Mouse (Mus musculus) bone marrow macrophage, adult 2 months (primary cell): ENCODE results near the gene Mllt3. TPM values are rescaled to one million over a fixed set of nuclear protein-coding genes. Genes with fewer than 3 reads are reported as not detected.
"Not testable (repeated sequence)": the region's sequence is repeated elsewhere in the genome, so short reads cannot be mapped to it uniquely, and the experiment has no call there.

Experiments
- H3K27ac ChIP-seq: 2 replicates; pipeline ENCODE4 v1.5.1; 2012; ENCODE audit warnings: low read depth, low read length; ENCODE audit not compliant: insufficient read depth
- H3K4me1 ChIP-seq: 2 replicates; pipeline ENCODE4 v1.6.1; 2012; ENCODE audit warnings: low read length; ENCODE audit not compliant: control insufficient read depth, insufficient read depth
- H3K4me3 ChIP-seq: 2 replicates; pipeline ENCODE4 v1.5.1; 2012; ENCODE audit warnings: mild to moderate bottlenecking, low read length, moderate library complexity; ENCODE audit not compliant: insufficient read depth
- CTCF ChIP-seq: IDR thresholded peaks from 2 replicates; pipeline ENCODE4 v1.5.1; 2012; ENCODE audit warnings: low read depth, mild to moderate bottlenecking, low read length, moderate library complexity
- POLR2A ChIP-seq: IDR thresholded peaks from 2 replicates; pipeline ENCODE4 v1.6.1; 2012; ENCODE audit warnings: mild to moderate bottlenecking, low read depth, low read length, borderline replicate concordance
- polyA plus RNA-seq: library from polyadenylated mRNA; stranded (reverse); fragments of >200 nt; gene quantifications from 2 replicates; pipeline ENCODE4 v1.2.4, GENCODE M21; 2012; ENCODE audit not compliant: missing spikeins, insufficient read depth, insufficient read length

Gene Mllt3
- polyA plus RNA-seq, 1 experiment = 10.4 TPM

DNA sequence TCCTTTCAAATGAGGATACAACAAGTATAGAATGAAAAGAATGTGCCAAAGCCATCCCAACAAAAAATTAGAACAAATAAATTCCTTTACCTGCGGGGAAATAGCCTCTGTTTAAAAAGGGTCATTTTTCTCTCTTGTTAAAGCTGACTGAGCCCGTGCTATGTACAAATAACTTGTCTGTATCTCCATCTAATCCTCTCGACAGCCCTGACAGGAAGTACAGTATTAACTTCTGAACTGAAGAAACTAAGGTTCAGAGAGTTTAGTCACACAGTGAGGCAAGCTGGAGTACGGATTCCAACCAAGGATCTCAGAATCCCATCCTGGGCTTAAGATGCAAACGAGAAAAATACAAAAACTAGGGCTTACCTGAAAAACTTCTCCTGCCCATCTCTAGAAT is 50.6 kb downstream of the Mllt3 start:
- no peak overlapping the region for H3K4me3 ChIP-seq
- TF ChIP-seq POLR2A (no peak), CTCF (no peak)

DNA sequence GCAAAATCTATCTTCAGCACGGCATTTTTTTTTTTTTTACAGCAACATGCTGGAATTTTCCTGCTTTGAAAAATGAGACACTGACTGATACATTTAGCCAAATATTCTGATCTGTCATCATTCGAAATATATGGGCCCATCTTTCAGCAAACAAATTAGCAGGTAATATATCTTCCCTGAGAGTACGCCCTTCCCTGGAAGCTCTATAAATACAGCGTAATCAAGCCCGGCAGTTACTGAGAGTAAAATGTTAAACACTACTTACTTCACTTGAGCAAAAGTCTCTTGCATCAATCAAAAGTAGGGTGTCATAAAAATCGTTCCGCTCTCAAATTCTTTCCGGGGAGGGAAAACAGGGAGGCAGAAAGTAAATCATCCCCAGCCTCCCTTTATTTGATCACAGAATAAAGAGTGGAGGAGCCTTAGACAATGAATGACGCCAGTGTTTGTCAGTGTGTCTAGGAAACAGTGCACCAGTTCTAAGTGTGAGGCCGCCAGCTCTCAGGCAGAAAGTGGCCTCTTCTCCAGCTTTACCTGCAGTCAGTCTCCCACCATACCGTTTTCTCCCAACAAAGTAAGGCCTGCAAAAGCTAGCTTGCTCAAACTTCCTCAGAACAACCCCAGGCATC is 55.2 kb downstream of the Mllt3 start:
- H3K27ac ChIP-seq = no peak overlapping the region
- TF ChIP-seq CTCF (no peak), POLR2A (no peak)
- H3K4me1 ChIP-seq = no peaks in the 10 kb centered on the region
- H3K4me3 ChIP-seq = no peak overlapping the region

More for the DNA sequence above, 50.6 kb downstream of the Mllt3 start:
- Histone ChIP-seq H3K27ac (no peak overlapping the region), H3K4me1 (peaks cover 4% of the 10 kb centered on the region; the same call in 1 of the 2 replicates)

DNA sequence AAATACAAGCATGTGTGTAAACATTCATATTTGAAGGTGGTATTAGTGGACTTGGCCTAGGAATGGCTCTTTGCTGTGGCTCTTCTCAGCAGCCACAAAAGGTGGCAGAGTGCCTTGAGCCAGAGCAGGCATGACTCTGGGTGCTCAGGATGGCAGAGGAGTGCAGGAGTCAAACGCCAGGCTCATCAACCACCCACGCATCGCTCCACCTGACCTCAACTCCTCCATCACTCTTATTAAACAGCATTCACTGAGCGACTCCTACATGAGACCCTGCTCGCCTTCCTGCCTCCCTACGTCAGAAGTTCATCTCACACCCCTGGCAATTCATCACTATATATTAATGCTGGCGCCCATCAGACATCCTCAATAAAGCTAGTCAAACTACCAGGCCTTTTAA is 67.3 kb downstream of the Mllt3 start:
- H3K4me3 ChIP-seq = no peak overlapping the region
- H3K4me1 ChIP-seq = peaks cover 5% of the 10 kb centered on the region
- no peak overlapping the region for H3K27ac ChIP-seq
- TF ChIP-seq POLR2A (no peak), CTCF (no peak)

DNA sequence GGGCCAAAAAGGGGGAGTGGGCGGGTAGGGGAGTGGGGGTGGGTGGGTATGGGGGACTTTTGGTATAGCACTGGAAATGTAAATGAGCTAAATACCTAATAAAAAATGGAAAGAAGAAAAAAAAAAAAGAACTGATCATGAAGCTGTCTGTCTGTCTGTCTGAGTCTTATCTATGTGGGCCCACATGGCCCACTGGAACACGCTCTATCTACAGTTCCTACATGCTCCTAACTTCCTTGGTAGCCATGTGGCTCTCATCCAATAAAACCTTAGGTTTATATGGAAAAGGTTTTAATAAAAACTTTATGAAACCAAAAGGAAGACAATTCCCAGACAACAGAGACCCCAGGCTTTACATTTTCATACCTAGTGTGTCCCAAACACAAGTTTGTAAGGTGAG is 68.3 kb downstream of the Mllt3 start:
- not testable (repeated sequence) for H3K27ac ChIP-seq, H3K4me3 ChIP-seq, H3K4me1 ChIP-seq

DNA sequence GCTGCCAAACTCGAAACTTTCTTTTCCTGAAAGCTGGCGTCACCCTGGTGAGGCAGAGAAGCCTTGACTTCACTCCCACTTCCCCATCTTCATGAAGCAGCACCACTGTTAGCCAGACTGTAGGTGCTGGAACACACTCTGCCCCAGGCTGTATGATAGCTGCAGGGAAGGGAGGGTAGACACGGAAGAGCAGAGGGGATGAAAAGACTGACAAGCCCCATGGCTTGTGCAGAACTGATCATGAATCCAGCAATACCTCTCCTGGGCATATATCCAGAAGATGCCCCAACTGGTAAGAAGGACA is 69.4 kb downstream of the Mllt3 start:
- Histone ChIP-seq H3K4me3 (no peak overlapping the region), H3K4me1 (peaks cover 5% of the 10 kb centered on the region), H3K27ac (no peak overlapping the region)
- TF ChIP-seq POLR2A (no peak), CTCF (no peak)

DNA sequence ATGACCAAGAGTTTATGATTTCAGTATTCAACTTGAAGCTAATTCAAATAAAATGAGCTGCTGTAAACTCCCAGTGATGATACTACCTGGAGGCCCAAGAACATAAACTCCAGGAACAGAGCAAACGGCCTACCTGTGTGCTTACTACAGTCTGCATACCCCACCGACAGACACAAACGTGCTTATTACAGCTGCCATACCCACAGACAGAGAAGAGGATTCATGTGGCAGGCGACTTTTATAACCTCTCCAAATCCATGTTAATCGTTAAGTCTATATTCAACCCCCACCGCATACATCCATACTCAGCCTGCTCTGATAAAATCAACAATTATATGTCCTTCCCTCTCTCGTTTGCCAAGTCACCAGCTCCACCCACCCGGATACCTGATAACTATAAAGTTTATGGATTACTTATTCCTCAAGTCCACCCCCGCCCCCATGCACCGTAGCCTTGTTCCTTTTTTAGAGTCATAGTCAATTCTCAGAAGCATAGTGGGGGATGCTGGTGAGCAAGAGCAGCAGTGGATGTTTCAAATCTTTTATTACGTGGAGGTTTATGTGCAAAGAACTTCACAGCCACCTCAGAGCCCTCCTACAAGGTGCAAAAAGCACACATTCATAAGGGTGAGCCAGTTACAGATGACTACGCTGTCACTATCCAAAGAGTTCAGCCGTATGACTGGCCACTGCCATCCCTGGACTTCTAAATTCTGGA is 70.0 kb downstream of the Mllt3 start:
- Histone ChIP-seq H3K27ac (no peak overlapping the region), H3K4me3 (no peak overlapping the region), H3K4me1 (peaks cover 5% of the 10 kb centered on the region)
- TF ChIP-seq POLR2A (no peak), CTCF (no peak)

DNA sequence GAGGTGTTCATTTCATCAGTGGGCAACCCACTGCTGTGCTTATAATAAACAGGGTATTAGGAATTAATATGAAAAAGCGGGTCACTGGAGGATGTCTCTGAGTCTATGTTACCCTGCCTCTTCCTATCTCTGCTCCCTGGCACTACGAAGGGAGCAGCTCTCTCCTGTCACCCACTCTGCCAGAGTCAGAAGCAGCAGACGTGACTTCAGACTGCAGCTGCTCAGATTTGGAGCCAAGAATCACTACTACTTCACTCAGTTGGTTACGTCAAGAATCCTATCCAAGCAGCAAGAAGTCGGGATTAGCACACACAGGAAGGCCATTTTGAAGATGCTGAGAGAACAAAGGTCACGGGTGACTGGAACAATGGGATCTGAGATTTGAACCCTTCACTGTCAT is 71.3 kb downstream of the Mllt3 start:
- Histone ChIP-seq H3K27ac (no peak overlapping the region), H3K4me3 (no peak overlapping the region), H3K4me1 (peaks cover 9% of the 10 kb centered on the region)
- TF ChIP-seq POLR2A = no peak
- TF ChIP-seq CTCF = no peak

DNA sequence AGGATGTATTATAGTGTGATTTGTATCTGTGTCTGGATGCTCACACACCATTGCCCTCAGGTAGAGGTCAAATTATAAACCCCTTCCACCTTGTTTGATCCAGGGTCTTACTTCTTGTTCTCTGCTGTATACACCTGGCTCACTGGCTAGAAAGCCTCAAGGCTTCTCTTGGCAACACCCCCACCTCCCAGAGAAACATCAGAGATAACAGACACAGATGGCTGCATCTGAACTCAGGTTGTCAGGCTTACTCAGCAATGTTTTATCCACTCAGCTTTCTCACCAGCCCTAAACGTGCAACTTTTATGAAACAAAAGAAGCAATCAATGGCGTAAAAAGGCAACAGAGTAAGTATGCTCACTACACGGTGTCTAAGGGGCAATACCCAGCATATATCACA is 75.3 kb downstream of the Mllt3 start:
- Histone ChIP-seq H3K4me1 (peaks cover 12% of the 10 kb centered on the region), H3K27ac (no peak overlapping the region), H3K4me3 (no peak overlapping the region)
- no peak for TF ChIP-seq POLR2A
- TF ChIP-seq CTCF = no peak

GRCm38 (mm10) chr4:87957198-87957597 is 76.0 kb downstream of the Mllt3 start:
- peaks cover 12% of the 10 kb centered on the region for H3K4me1 ChIP-seq
- no peak overlapping the region for H3K4me3 ChIP-seq
- TF ChIP-seq POLR2A (no peak), CTCF (no peak)
- no peak overlapping the region for H3K27ac ChIP-seq

GRCm38 (mm10) chr4:87955132-87955531 is 78.0 kb downstream of the Mllt3 start:
- Histone ChIP-seq H3K27ac (no peak overlapping the region), H3K4me3 (no peak overlapping the region), H3K4me1 (peaks cover 12% of the 10 kb centered on the region)
- TF ChIP-seq POLR2A (no peak), CTCF (no peak)
